Mouse (Mus musculus) liver, adult 2 months (tissue): ENCODE data around the gene Cmtm8. TPM values are rescaled to one million over a fixed set of nuclear protein-coding genes. Genes with fewer than 3 reads are reported as not detected.
A peak's percentile ranks its signal among the peaks of the same experiment; 100 is the strongest.

ENCODE experiments used
- DNase-seq: peaks from one replicate; pipeline ENCODE4 v3.0.0-alpha.2; 2011; ENCODE audit warnings: low read depth, low spot score; ENCODE audit errors: extremely low read depth
- H3K27ac ChIP-seq: fragments of 200-500 bp; replicated peaks from 2 replicates; pipeline ENCODE4 v1.5.1; 2012; ENCODE audit warnings: low read depth, mild to moderate bottlenecking, control low read depth, inconsistent platforms, low read length; ENCODE audit not compliant: insufficient read depth
- H3K27me3 ChIP-seq: fragments of 200-500 bp; 2 replicates; pipeline ENCODE4 v1.6.1; 2012; ENCODE audit warnings: mild to moderate bottlenecking, moderate library complexity, low read length, inconsistent platforms; ENCODE audit not compliant: control insufficient read depth, insufficient read depth
- H3K36me3 ChIP-seq: fragments of 200-500 bp; 2 replicates; pipeline ENCODE4 v1.6.1; 2012; ENCODE audit warnings: low read length, inconsistent platforms; ENCODE audit not compliant: control insufficient read depth, insufficient read depth
- H3K4me1 ChIP-seq: fragments of 200-500 bp; 2 replicates; pipeline ENCODE4 v1.6.1; 2011; ENCODE audit warnings: low read length; ENCODE audit not compliant: control insufficient read depth, insufficient read depth
- H3K4me3 ChIP-seq: fragments of 200-500 bp; 2 replicates; pipeline ENCODE4 v1.5.1; 2011; ENCODE audit warnings: low read depth, mild to moderate bottlenecking, control low read depth, low read length, moderate library complexity; ENCODE audit not compliant: insufficient read depth
- H3K79me2 ChIP-seq: fragments of 200-500 bp; 2 replicates; pipeline ENCODE4 v1.6.1; 2012; ENCODE audit warnings: inconsistent platforms, mild to moderate bottlenecking, low read length, moderate library complexity; ENCODE audit not compliant: control insufficient read depth, insufficient read depth
- H3K9ac ChIP-seq: fragments of 200-500 bp; 2 replicates; pipeline ENCODE4 v1.6.1; 2012; ENCODE audit warnings: low read depth, mild to moderate bottlenecking, control low read depth, inconsistent platforms, low read length
- CTCF ChIP-seq: fragments of 200-500 bp; IDR thresholded peaks from 2 replicates; pipeline ENCODE4 v1.5.1; 2011; ENCODE audit warnings: low read depth, low read length, control low read depth
- POLR2A ChIP-seq: fragments of 200-500 bp; IDR thresholded peaks from 2 replicates; pipeline ENCODE4 v1.6.1; 2011; ENCODE audit warnings: low read length, control low read depth; ENCODE audit not compliant: insufficient read depth; ENCODE audit errors: extremely low read depth
- WGBS: fragments of 180-500 bp; shearing (Covaris S2); methylation state at CpG from one replicate; pipeline ENCODE4 v1.1.7; 2018; 5-methylcytosine and 5-hydroxymethylcytosine counted together
- polyA plus RNA-seq: library from polyadenylated mRNA; depleted of rRNA; stranded (reverse); fragments of >200 nt; gene quantifications from 2 replicates; pipeline ENCODE4 v1.2.3, GENCODE M21; 2012
- total RNA-seq: library from RNA; depleted of rRNA; stranded (reverse); fragments of >200 nt; gene quantifications from 2 replicates; pipeline ENCODE4 v1.2.3, GENCODE M21; 2014

The Cmtm8 gene
- total and polyA plus RNA-seq, 2 experiments, result 77.3 to 180 TPM

- no peaks in the 10 kb centered on the region for H3K27me3 ChIP-seq
- peak overlapping the region; percentile 73 for H3K27ac ChIP-seq
- peak; percentile 91 for DNase-seq
- no peak overlapping the region for H3K9ac ChIP-seq
- TF ChIP-seq POLR2A, result no peak
- TF ChIP-seq CTCF, result no peak
- no peak overlapping the region for H3K4me3 ChIP-seq
- H3K4me1 ChIP-seq, result peaks cover 41% of the 10 kb centered on the region
- no peaks in the 10 kb centered on the region; the same call in 1 of the 2 replicates for H3K36me3 ChIP-seq
- peaks cover 23% of the 10 kb centered on the region for H3K79me2 ChIP-seq
- WGBS, result 12% methylated on average over 7 of the region's 7 CpGs
Measured at GRCm38 (mm10) chr9:114830351-114830750, 13.6 kb downstream of the Cmtm8 start.

DNA sequence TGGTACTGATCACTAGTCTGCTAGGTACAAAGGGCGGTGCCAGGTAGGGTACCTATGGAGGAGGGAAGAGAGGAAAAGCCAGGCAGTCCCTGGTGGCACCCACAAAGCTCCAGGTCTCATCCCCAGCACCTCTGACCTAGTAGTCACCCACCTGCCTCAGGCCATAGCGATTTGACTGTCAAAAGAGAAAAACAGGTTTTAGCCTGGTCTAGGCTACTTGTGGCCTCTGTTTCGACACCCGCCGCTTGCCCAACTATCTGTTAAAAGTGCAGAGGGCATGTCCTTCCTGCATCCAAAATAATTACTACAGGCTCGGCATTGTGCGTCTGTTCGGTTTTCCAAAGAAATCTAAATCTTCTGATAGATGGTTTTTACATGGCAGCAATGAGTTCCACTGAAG lies 14.3 kb downstream of the Cmtm8 start:
- Histone ChIP-seq H3K27ac (peak overlapping the region; percentile 88), H3K27me3 (no peaks in the 10 kb centered on the region), H3K79me2 (peaks cover 27% of the 10 kb centered on the region), H3K4me1 (peaks cover 41% of the 10 kb centered on the region), H3K36me3 (no peaks in the 10 kb centered on the region; the same call in 1 of the 2 replicates), H3K4me3 (no peak overlapping the region), H3K9ac (peak overlapping the region; percentile 41)
- WGBS, result 13% methylated on average over 8 of the region's 8 CpGs
- TF ChIP-seq CTCF (no peak), POLR2A (no peak)
- DNase-seq, result peak; percentile 91

DNA sequence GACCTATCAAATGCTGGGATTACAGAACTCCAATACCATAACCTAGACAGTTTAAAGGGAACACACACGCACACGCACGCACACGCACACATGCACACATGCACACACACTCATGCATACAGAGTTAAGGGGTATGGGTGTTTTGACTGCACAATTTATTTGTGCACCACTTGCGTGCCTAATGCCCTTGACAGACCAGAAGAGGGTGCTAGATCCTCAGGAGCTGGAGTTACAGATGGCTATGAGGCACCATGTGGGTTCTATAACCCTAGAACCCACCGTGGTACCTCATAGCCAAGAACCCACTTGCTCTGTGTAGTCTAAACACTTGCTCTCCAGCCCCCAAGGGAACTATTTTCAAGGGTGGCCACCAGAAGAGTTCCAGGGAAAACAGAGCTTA lies 15.6 kb downstream of the Cmtm8 start:
- peaks cover 31% of the 10 kb centered on the region for H3K79me2 ChIP-seq
- H3K4me1 ChIP-seq, result peaks cover 45% of the 10 kb centered on the region
- DNase-seq, result no peak
- H3K4me3 ChIP-seq, result no peak overlapping the region
- H3K27me3 ChIP-seq, result no peaks in the 10 kb centered on the region
- WGBS, result 95% methylated on average over 6 of the region's 6 CpGs
- TF ChIP-seq POLR2A, result no peak
- TF ChIP-seq CTCF, result peak; percentile 38
- H3K27ac ChIP-seq, result peak overlapping the region; percentile 88
- H3K36me3 ChIP-seq, result no peaks in the 10 kb centered on the region; the same call in 1 of the 2 replicates
- H3K9ac ChIP-seq, result no peak overlapping the region

- Histone ChIP-seq H3K36me3 (no peaks in the 10 kb centered on the region; the same call in 1 of the 2 replicates), H3K4me1 (peaks cover 42% of the 10 kb centered on the region), H3K27me3 (no peaks in the 10 kb centered on the region), H3K4me3 (no peak overlapping the region), H3K27ac (peak overlapping the region; percentile 88), H3K79me2 (peaks cover 36% of the 10 kb centered on the region), H3K9ac (peak overlapping the region; percentile 48)
- TF ChIP-seq CTCF (no peak), POLR2A (no peak)
- peak; percentile 96 for DNase-seq
- WGBS, result 19% methylated on average over 1 of the region's 1 CpGs
Measured at GRCm38 (mm10) chr9:114827242-114827852, 16.6 kb downstream of the Cmtm8 start.

DNA sequence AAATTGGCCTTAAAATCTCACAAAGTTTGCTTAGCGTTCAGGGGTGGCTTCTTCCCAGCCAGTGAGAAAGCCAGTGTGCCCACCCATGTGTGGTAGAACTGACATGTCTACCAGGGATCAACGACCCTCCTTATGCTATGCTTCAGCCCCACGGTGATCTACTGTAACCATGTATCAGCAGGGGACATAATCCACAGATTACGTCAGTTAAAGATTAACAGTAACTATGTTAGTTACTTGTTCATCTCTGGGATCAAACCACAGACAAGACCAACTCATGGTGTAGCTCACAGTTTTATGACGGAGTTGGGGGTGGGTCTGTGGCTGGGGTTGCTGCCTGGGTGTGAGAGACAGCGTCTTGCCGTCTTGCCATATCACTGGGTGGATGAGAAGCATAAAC lies 19.8 kb downstream of the Cmtm8 start:
- peaks cover 37% of the 10 kb centered on the region for H3K4me1 ChIP-seq
- 46% methylated on average over 7 of the region's 7 CpGs for WGBS

DNA sequence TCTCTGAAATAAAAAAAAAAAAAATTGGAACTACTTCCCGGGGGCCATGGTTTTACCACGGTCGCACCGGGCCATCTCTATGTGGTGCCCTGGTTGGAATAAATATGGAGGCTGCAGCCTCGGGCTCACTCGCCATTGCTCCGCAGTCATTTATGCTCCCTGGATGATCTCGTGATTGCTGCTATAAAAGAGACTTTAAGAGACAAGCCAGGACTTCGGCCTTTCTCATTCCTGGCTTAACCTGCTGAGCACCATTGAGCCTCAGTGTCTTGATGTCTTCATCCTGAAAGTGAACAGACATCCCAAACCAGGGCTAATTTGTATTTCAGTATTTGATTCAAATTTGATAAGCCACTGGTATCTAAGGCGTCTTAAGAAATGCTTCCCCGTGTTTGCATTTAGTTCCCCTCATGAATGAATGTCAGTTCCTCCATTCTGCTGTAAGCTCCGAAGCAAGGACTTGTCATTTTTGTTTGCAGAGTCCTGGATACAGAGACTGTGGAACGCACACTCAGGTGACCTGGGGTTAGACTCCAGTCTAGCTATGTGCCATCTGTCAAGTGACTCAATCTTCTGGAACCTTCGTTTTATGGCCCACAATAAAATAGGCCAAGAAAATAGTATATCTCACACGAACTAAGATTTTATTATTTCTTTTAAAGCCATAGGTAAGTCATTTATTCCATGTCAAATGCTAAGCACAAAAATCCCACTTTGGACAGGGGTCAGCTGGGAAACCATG lies 22.2 kb downstream of the Cmtm8 start:
- H3K79me2 ChIP-seq, result peaks cover 34% of the 10 kb centered on the region; the same call in 1 of the 2 replicates
- peaks cover 28% of the 10 kb centered on the region for H3K4me1 ChIP-seq
- no peak overlapping the region for H3K27ac ChIP-seq
- no peaks in the 10 kb centered on the region for H3K27me3 ChIP-seq
- DNase-seq, result peak; percentile 64
- 78% methylated on average over 15 of the region's 15 CpGs for WGBS
- no peak overlapping the region for H3K9ac ChIP-seq
- H3K4me3 ChIP-seq, result no peak overlapping the region
- no peaks in the 10 kb centered on the region for H3K36me3 ChIP-seq
- no peak for TF ChIP-seq POLR2A
- no peak for TF ChIP-seq CTCF

More for the DNA sequence above, 19.8 kb downstream of the Cmtm8 start:
- Histone ChIP-seq H3K27ac (peak overlapping the region; percentile 54), H3K4me3 (no peak overlapping the region), H3K9ac (no peak overlapping the region), H3K79me2 (peaks cover 48% of the 10 kb centered on the region), H3K36me3 (no peaks in the 10 kb centered on the region; the same call in 1 of the 2 replicates), H3K27me3 (no peaks in the 10 kb centered on the region)
- peak; percentile 67 for DNase-seq
- TF ChIP-seq CTCF (no peak), POLR2A (no peak)
